Mouse (Mus musculus) intestine, embryonic 15.5 days (tissue): ENCODE results near the gene Prss23. TPM values are rescaled to one million over a fixed set of nuclear protein-coding genes. Genes with fewer than 3 reads are reported as not detected.

ENCODE experiments used
- ATAC-seq: fragments of 200-750 bp; cut with Nextera tagmentation; 2 replicates; pipeline ENCODE4 v1.8.0; 2017; ENCODE audit warnings: moderate TSS enrichment, moderate library complexity
- H3K27ac ChIP-seq: fragments of 300-500 bp; sonication (generic); 2 replicates; pipeline ENCODE4 v1.5.1; 2015; ENCODE audit warnings: mild to moderate bottlenecking, inconsistent platforms
- H3K27me3 ChIP-seq: fragments of 300-500 bp; sonication (generic); replicated peaks from 2 replicates; pipeline ENCODE4 v1.6.1; 2015; ENCODE audit warnings: inconsistent platforms
- H3K36me3 ChIP-seq: fragments of 300-500 bp; sonication (generic); 2 replicates; pipeline ENCODE4 v1.6.1; 2015; ENCODE audit warnings: inconsistent platforms
- H3K4me1 ChIP-seq: fragments of 300-500 bp; sonication (generic); replicated peaks from 2 replicates; pipeline ENCODE4 v1.6.1; 2015; ENCODE audit warnings: inconsistent platforms
- H3K4me2 ChIP-seq: fragments of 300-500 bp; sonication (generic); replicated peaks from 2 replicates; pipeline ENCODE4 v1.6.1; 2015; ENCODE audit warnings: mild to moderate bottlenecking, inconsistent platforms
- H3K4me3 ChIP-seq: fragments of 300-500 bp; sonication (generic); replicated peaks from 2 replicates; pipeline ENCODE4 v1.5.1; 2015; ENCODE audit warnings: inconsistent platforms
- H3K9ac ChIP-seq: fragments of 300-500 bp; sonication (generic); 2 replicates; pipeline ENCODE4 v1.6.1; 2015; ENCODE audit warnings: inconsistent platforms
- H3K9me3 ChIP-seq: fragments of 300-500 bp; sonication (generic); 2 replicates; pipeline ENCODE4 v1.6.1; 2016; ENCODE audit warnings: inconsistent platforms
- WGBS: fragments of 180-500 bp; shearing (Covaris S2); methylation state at CpG from one replicate; pipeline ENCODE4 v1.1.7; 2015; 5-methylcytosine and 5-hydroxymethylcytosine counted together
- polyA plus RNA-seq: library from polyadenylated mRNA; unstranded; fragments of >200 nt; fragmentation: Nextera tagmentation; extraction: Ambion mirVana; gene quantifications from 2 replicates; pipeline ENCODE4 v1.2.1, GENCODE M21; 2015

Prss23 gene
- polyA plus RNA-seq, 1 experiment from 2014 or later = 102 TPM

GRCm38 (mm10) chr7:89483769-89484568, 43.0 kb downstream of the Prss23 start:
- ATAC-seq = peak; percentile 28; the same call in 1 of the 2 replicates
- H3K27ac ChIP-seq = no peak overlapping the region
- no peak overlapping the region for H3K9ac ChIP-seq

GRCm38 (mm10) chr7:89481723-89482122, 45.3 kb downstream of the Prss23 start:
- no peaks in the 10 kb centered on the region for H3K36me3 ChIP-seq
- H3K9me3 ChIP-seq = no peaks in the 10 kb centered on the region
- H3K9ac ChIP-seq = no peak overlapping the region
- no peak overlapping the region for H3K27ac ChIP-seq
- no peak overlapping the region for H3K4me3 ChIP-seq
- no peaks in the 10 kb centered on the region for H3K27me3 ChIP-seq
- 32% methylated on average over 3 of the region's 3 CpGs for WGBS
- ATAC-seq = no peak; the same call in 1 of the 2 replicates
- no peak overlapping the region for H3K4me2 ChIP-seq
- no peaks in the 10 kb centered on the region; the same call in 1 of the 2 replicates for H3K4me1 ChIP-seq

More at GRCm38 (mm10) chr7:89483769-89484568, 43.0 kb downstream of the Prss23 start:
- Histone ChIP-seq H3K4me2 (no peak overlapping the region), H3K27me3 (no peaks in the 10 kb centered on the region), H3K4me1 (no peaks in the 10 kb centered on the region), H3K36me3 (no peaks in the 10 kb centered on the region), H3K9me3 (no peaks in the 10 kb centered on the region), H3K4me3 (no peak overlapping the region)
- 43% methylated on average over 7 of the region's 7 CpGs for WGBS

- Histone ChIP-seq H3K9ac (no peak overlapping the region), H3K4me2 (no peak overlapping the region), H3K36me3 (no peaks in the 10 kb centered on the region), H3K9me3 (no peaks in the 10 kb centered on the region), H3K27ac (no peak overlapping the region), H3K27me3 (no peaks in the 10 kb centered on the region), H3K4me3 (no peak overlapping the region), H3K4me1 (no peaks in the 10 kb centered on the region; the same call in 1 of the 2 replicates)
- 68% methylated on average over 2 of the region's 2 CpGs for WGBS
- peak; percentile 46 for ATAC-seq
Observed at GRCm38 (mm10) chr7:89478490-89478889, 48.5 kb downstream of the Prss23 start.

GRCm38 (mm10) chr7:89477294-89477999, 49.5 kb downstream of the Prss23 start:
- ATAC-seq = peak; percentile 76
- 8% methylated on average over 1 of the region's 1 CpGs for WGBS
- Histone ChIP-seq H3K4me3 (no peak overlapping the region), H3K4me2 (no peak overlapping the region), H3K27me3 (no peaks in the 10 kb centered on the region), H3K9me3 (no peaks in the 10 kb centered on the region), H3K27ac (no peak overlapping the region), H3K4me1 (no peaks in the 10 kb centered on the region; the same call in 1 of the 2 replicates), H3K9ac (no peak overlapping the region), H3K36me3 (no peaks in the 10 kb centered on the region)

DNA sequence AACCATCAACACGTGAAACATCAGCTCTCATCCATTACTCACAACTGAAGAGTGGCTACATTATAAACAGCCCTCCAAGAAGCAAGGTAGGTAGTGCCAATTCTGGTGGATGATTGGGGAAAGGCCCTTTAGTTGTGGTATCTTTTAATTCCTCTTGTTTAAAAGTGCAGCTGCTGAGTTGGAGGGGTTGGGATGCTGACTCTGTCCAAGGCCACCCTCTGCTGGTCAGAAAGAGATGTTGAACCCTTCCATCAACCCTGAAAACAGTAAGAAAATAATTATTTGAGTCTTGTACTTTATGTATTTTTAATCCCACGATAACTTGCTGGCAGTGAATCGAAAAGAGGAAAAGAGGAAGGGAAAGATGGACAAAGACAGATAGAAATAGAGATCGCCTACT, 53.5 kb downstream of the Prss23 start:
- 49% methylated on average over 4 of the region's 4 CpGs for WGBS
- ATAC-seq = no peak
- peaks cover 3% of the 10 kb centered on the region; the same call in 1 of the 2 replicates for H3K4me1 ChIP-seq

DNA sequence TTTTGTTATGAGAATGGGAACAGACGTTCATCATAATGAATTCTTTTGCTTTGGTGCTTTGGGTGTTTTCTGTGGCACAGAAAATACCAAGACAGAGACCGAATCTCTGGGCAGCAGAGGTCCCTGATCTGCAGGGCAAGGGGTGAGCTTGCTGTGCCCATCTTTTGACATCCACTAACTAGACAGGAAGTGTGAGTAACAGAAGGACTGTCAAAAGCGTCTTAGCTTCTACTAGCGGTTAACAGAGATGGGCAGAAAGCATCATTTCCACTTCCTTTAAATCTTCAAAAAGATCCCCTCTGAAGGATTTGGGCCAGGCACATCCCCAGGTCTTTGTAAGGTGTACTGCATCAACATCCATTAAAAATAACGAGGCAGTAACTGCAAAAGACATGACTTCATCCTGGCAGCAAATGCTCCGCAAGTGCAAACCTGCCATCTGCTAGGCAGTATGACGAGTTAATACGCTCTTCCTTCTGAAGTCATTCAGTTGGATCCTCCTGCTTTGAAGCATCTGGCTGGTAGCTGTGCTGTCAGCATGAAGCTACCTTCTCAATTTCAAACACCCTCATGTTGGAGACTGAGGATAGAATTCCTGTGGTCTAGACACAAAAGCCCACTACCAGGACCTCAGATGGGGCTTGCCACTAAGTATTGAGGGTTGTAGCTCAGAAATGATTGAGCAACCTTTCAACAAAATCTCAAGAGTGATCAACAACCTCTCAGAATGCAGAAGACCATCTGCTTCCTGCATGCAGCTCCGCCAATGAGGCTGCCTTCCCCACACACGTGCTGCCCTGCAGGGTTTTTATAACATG, 63.0 kb downstream of the Prss23 start:
- H3K36me3 ChIP-seq = no peaks in the 10 kb centered on the region
- no peak overlapping the region for H3K9ac ChIP-seq
- H3K4me3 ChIP-seq = no peak overlapping the region
- no peak overlapping the region for H3K4me2 ChIP-seq
- H3K27ac ChIP-seq = no peak overlapping the region
- ATAC-seq = no peak
- H3K27me3 ChIP-seq = no peaks in the 10 kb centered on the region
- H3K9me3 ChIP-seq = no peaks in the 10 kb centered on the region
- 68% methylated on average over 10 of the region's 10 CpGs for WGBS
- no peaks in the 10 kb centered on the region for H3K4me1 ChIP-seq

More for the DNA sequence above, 53.5 kb downstream of the Prss23 start:
- H3K27me3 ChIP-seq = no peaks in the 10 kb centered on the region
- H3K4me2 ChIP-seq = no peak overlapping the region
- H3K4me3 ChIP-seq = no peak overlapping the region
- no peaks in the 10 kb centered on the region for H3K9me3 ChIP-seq
- no peak overlapping the region for H3K9ac ChIP-seq
- H3K27ac ChIP-seq = no peak overlapping the region
- no peaks in the 10 kb centered on the region for H3K36me3 ChIP-seq

DNA sequence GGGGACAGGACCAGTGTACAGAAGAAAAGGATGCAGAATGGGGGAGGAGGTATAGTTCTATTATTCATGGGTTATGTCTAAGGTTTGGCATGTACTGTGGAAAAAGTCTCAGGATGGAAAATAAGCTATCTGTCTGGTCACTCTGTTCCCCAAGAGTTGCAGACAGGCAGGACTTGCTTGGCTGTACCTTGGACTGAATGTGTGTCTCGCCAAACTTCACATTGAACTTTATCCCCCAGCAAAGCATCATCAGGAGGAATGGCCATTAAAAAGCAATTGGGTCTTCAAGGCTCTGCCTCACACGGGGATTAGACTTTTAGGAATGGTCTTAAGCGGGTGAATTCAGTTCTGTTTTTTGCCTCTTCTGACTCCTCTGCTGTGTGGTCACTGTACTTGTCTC, 63.7 kb downstream of the Prss23 start:
- Histone ChIP-seq H3K36me3 (no peaks in the 10 kb centered on the region), H3K4me1 (no peaks in the 10 kb centered on the region), H3K27ac (no peak overlapping the region), H3K9me3 (no peaks in the 10 kb centered on the region), H3K27me3 (no peaks in the 10 kb centered on the region), H3K4me2 (no peak overlapping the region), H3K9ac (no peak overlapping the region), H3K4me3 (no peak overlapping the region)
- WGBS = 79% methylated on average over 3 of the region's 3 CpGs
- ATAC-seq = no peak

GRCm38 (mm10) chr7:89462646-89463207, 64.3 kb downstream of the Prss23 start:
- no peaks in the 10 kb centered on the region for H3K36me3 ChIP-seq
- no peaks in the 10 kb centered on the region for H3K9me3 ChIP-seq
- no peak overlapping the region for H3K4me3 ChIP-seq
- no peak overlapping the region for H3K4me2 ChIP-seq
- no peak for ATAC-seq
- no peaks in the 10 kb centered on the region for H3K4me1 ChIP-seq
- no peaks in the 10 kb centered on the region for H3K27me3 ChIP-seq
- no peak overlapping the region for H3K9ac ChIP-seq
- H3K27ac ChIP-seq = no peak overlapping the region
- 84% methylated on average over 5 of the region's 5 CpGs for WGBS

- no peak overlapping the region for H3K4me3 ChIP-seq
- H3K9ac ChIP-seq = no peak overlapping the region
- H3K4me2 ChIP-seq = no peak overlapping the region
- no peaks in the 10 kb centered on the region for H3K27me3 ChIP-seq
- no peaks in the 10 kb centered on the region for H3K9me3 ChIP-seq
- no peak overlapping the region for H3K27ac ChIP-seq
- H3K36me3 ChIP-seq = no peaks in the 10 kb centered on the region
- 71% methylated on average over 3 of the region's 3 CpGs for WGBS
- no peaks in the 10 kb centered on the region for H3K4me1 ChIP-seq
- no peak for ATAC-seq
Observed at GRCm38 (mm10) chr7:89461351-89461750, 65.6 kb downstream of the Prss23 start.

DNA sequence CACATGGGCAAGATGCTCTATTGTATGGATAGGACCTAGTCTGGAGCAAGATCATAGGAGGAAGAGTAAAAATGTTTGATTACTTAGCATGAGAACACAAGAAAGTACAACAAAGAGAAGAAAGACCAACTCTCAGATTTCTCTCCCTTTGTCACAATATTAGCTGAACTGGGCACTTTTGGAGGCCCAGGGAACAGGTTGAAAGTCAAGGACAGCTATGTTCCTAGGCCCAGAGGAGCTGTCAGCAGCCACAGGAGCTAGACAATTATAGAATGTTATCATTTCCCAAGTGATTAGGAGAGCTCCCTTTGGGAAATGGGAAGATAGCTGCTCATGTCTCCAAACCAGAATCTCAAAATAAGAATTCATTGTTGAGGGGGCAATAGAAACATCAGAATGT, 66.1 kb downstream of the Prss23 start:
- H3K9ac ChIP-seq = no peak overlapping the region
- no peak overlapping the region for H3K4me2 ChIP-seq
- H3K9me3 ChIP-seq = no peaks in the 10 kb centered on the region
- ATAC-seq = no peak
- H3K27ac ChIP-seq = no peak overlapping the region
- H3K4me1 ChIP-seq = no peaks in the 10 kb centered on the region
- no peaks in the 10 kb centered on the region for H3K36me3 ChIP-seq
- no peaks in the 10 kb centered on the region for H3K27me3 ChIP-seq
- no peak overlapping the region for H3K4me3 ChIP-seq

DNA sequence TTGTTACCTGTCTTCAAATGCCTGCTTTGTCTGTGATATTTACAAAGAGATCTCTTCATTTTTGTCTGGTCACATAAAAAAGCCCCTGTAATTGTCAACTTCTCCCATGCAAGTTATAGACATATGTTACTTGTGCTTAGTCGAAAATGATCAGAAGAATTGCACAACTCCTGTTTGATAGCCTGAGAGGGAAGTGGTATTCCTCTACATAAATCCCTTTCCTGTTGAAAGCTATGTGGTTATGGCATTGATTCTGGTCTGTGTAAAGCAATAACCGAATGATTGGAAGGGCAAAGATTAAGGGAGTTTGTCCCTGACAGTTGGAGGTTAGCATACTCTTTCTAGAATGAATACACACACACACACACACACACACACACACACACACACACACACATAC, 67.3 kb downstream of the Prss23 start:
- Histone ChIP-seq H3K27ac (no peak overlapping the region), H3K27me3 (no peaks in the 10 kb centered on the region), H3K9ac (no peak overlapping the region), H3K4me1 (no peaks in the 10 kb centered on the region), H3K9me3 (no peaks in the 10 kb centered on the region), H3K4me2 (no peak overlapping the region), H3K36me3 (no peaks in the 10 kb centered on the region), H3K4me3 (no peak overlapping the region)
- no peak for ATAC-seq
- WGBS = 77% methylated on average over 2 of the region's 2 CpGs
